Mouse (Mus musculus): ENCODE measurements around the gene Gzmb. TPM values are rescaled to one million over a fixed set of nuclear protein-coding genes. Genes with fewer than 3 reads are reported as not detected.
"Not testable (repeated sequence)": the region's sequence is repeated elsewhere in the genome, so short reads cannot be mapped to it uniquely, and the experiment has no call there.

Gzmb gene
- polyA plus RNA-seq, 1 experiment, result not detected

- no peaks in the 10 kb centered on the region for H3K4me1 ChIP-seq (ENCODE audit: control insufficient read depth, insufficient read depth, low read length)
- no peak overlapping the region for H3K4me3 ChIP-seq (ENCODE audit: low read depth, low read length)
- no peaks in the 10 kb centered on the region for H3K9me3 ChIP-seq (replicated peaks; ENCODE audit: control insufficient read depth, insufficient read depth, low read length, poor library complexity, severe bottlenecking)
- no peaks in the 10 kb centered on the region for H3K36me3 ChIP-seq (ENCODE audit: control insufficient read depth, insufficient read depth, low read length, poor library complexity, severe bottlenecking)
- no peak for TF ChIP-seq CTCF (IDR thresholded peaks at IDR 0.05; ENCODE audit: low read depth, low read length)
- TF ChIP-seq POLR2A (IDR thresholded peaks at IDR 0.05; ENCODE audit: insufficient read depth, low read length), result no peak
- no peak for TF ChIP-seq EP300 (IDR thresholded peaks at IDR 0.05; ENCODE audit: insufficient read depth, low read depth, low read length)
- H3K27me3 ChIP-seq (ENCODE audit: control insufficient read depth, insufficient read depth, low read length, poor library complexity, severe bottlenecking), result no peaks in the 10 kb centered on the region; the same call in 1 of the 2 replicates
- H3K27ac ChIP-seq (ENCODE audit: insufficient read depth, low read length), result no peak overlapping the region
- no peak overlapping the region for H3K9ac ChIP-seq (ENCODE audit: low read depth, poor library complexity, severe bottlenecking)
Observed at GRCm38 (mm10) chr14:56283816-56284215, 21.8 kb upstream of the Gzmb start.

- Histone ChIP-seq H3K4me3 (ENCODE audit: low read depth, low read length) (no peak overlapping the region), H3K4me1 (ENCODE audit: control insufficient read depth, insufficient read depth, low read length) (no peaks in the 10 kb centered on the region), H3K27ac (ENCODE audit: insufficient read depth, low read length) (no peak overlapping the region), H3K27me3 (ENCODE audit: control insufficient read depth, insufficient read depth, low read length, poor library complexity, severe bottlenecking) (no peaks in the 10 kb centered on the region; the same call in 1 of the 2 replicates), H3K9ac (ENCODE audit: low read depth, poor library complexity, severe bottlenecking) (no peak overlapping the region), H3K9me3 (replicated peaks; ENCODE audit: control insufficient read depth, insufficient read depth, low read length, poor library complexity, severe bottlenecking) (no peaks in the 10 kb centered on the region), H3K36me3 (ENCODE audit: control insufficient read depth, insufficient read depth, low read length, poor library complexity, severe bottlenecking) (no peaks in the 10 kb centered on the region)
- no peak for TF ChIP-seq POLR2A (IDR thresholded peaks at IDR 0.05; ENCODE audit: insufficient read depth, low read length)
- TF ChIP-seq CTCF (IDR thresholded peaks at IDR 0.05; ENCODE audit: low read depth, low read length), result no peak
- no peak for TF ChIP-seq EP300 (IDR thresholded peaks at IDR 0.05; ENCODE audit: insufficient read depth, low read depth, low read length)
Observed at GRCm38 (mm10) chr14:56281090-56281489, 19.0 kb upstream of the Gzmb start.

GRCm38 (mm10) chr14:56278691-56279090, 16.6 kb upstream of the Gzmb start:
- H3K4me1 ChIP-seq (ENCODE audit: control insufficient read depth, insufficient read depth, low read length); H3K4me3 ChIP-seq (ENCODE audit: low read depth, low read length); H3K9me3 ChIP-seq (replicated peaks; ENCODE audit: control insufficient read depth, insufficient read depth, low read length, poor library complexity, severe bottlenecking): not testable (repeated sequence)

GRCm38 (mm10) chr14:56276096-56276495, 14.0 kb upstream of the Gzmb start:
- H3K9ac ChIP-seq (ENCODE audit: low read depth, poor library complexity, severe bottlenecking); H3K36me3 ChIP-seq (ENCODE audit: control insufficient read depth, insufficient read depth, low read length, poor library complexity, severe bottlenecking); H3K9me3 ChIP-seq (replicated peaks; ENCODE audit: control insufficient read depth, insufficient read depth, low read length, poor library complexity, severe bottlenecking); H3K4me1 ChIP-seq (ENCODE audit: control insufficient read depth, insufficient read depth, low read length); H3K27ac ChIP-seq (ENCODE audit: insufficient read depth, low read length); H3K27me3 ChIP-seq (ENCODE audit: control insufficient read depth, insufficient read depth, low read length, poor library complexity, severe bottlenecking); H3K4me3 ChIP-seq (ENCODE audit: low read depth, low read length): not testable (repeated sequence)

More at GRCm38 (mm10) chr14:56278691-56279090, 16.6 kb upstream of the Gzmb start:
- H3K27me3 ChIP-seq (ENCODE audit: control insufficient read depth, insufficient read depth, low read length, poor library complexity, severe bottlenecking); H3K36me3 ChIP-seq (ENCODE audit: control insufficient read depth, insufficient read depth, low read length, poor library complexity, severe bottlenecking); H3K9ac ChIP-seq (ENCODE audit: low read depth, poor library complexity, severe bottlenecking); H3K27ac ChIP-seq (ENCODE audit: insufficient read depth, low read length): not testable (repeated sequence)
- 0 out of 2 replicates have a peak, but pooled peaks have one; percentile 9 for TF ChIP-seq EP300 (IDR thresholded peaks at IDR 0.05; ENCODE audit: insufficient read depth, low read depth, low read length)

GRCm38 (mm10) chr14:56266109-56266508, 4.0 kb upstream of the Gzmb start:
- Histone ChIP-seq H3K36me3 (ENCODE audit: control insufficient read depth, insufficient read depth, low read length, poor library complexity, severe bottlenecking) (no peaks in the 10 kb centered on the region), H3K27ac (ENCODE audit: insufficient read depth, low read length) (no peak overlapping the region), H3K27me3 (ENCODE audit: control insufficient read depth, insufficient read depth, low read length, poor library complexity, severe bottlenecking) (no peaks in the 10 kb centered on the region), H3K9ac (ENCODE audit: low read depth, poor library complexity, severe bottlenecking) (no peak overlapping the region), H3K4me3 (ENCODE audit: low read depth, low read length) (no peak overlapping the region), H3K4me1 (ENCODE audit: control insufficient read depth, insufficient read depth, low read length) (no peaks in the 10 kb centered on the region), H3K9me3 (replicated peaks; ENCODE audit: control insufficient read depth, insufficient read depth, low read length, poor library complexity, severe bottlenecking) (no peaks in the 10 kb centered on the region)
- TF ChIP-seq EP300 (IDR thresholded peaks at IDR 0.05; ENCODE audit: insufficient read depth, low read depth, low read length), result no peak
- TF ChIP-seq CTCF (IDR thresholded peaks at IDR 0.05; ENCODE audit: low read depth, low read length), result no peak
- TF ChIP-seq POLR2A (IDR thresholded peaks at IDR 0.05; ENCODE audit: insufficient read depth, low read length), result no peak

- H3K4me3 ChIP-seq (ENCODE audit: low read depth, low read length), result no peak overlapping the region
- no peaks in the 10 kb centered on the region for H3K4me1 ChIP-seq (ENCODE audit: control insufficient read depth, insufficient read depth, low read length)
- H3K27ac ChIP-seq (ENCODE audit: insufficient read depth, low read length), result no peak overlapping the region
- no peaks in the 10 kb centered on the region for H3K36me3 ChIP-seq (ENCODE audit: control insufficient read depth, insufficient read depth, low read length, poor library complexity, severe bottlenecking)
- TF ChIP-seq POLR2A (IDR thresholded peaks at IDR 0.05; ENCODE audit: insufficient read depth, low read length), result no peak
- H3K9me3 ChIP-seq (replicated peaks; ENCODE audit: control insufficient read depth, insufficient read depth, low read length, poor library complexity, severe bottlenecking), result peaks cover 15% of the 10 kb centered on the region
- H3K9ac ChIP-seq (ENCODE audit: low read depth, poor library complexity, severe bottlenecking), result no peak overlapping the region
- no peaks in the 10 kb centered on the region for H3K27me3 ChIP-seq (ENCODE audit: control insufficient read depth, insufficient read depth, low read length, poor library complexity, severe bottlenecking)
Observed at GRCm38 (mm10) chr14:56240409-56240808, 21.7 kb downstream of the Gzmb start.
